Mouse (Mus musculus) CD4-positive, CD25-positive, alpha-beta regulatory T cell (primary cell): ENCODE data around the gene Cstl1. TPM values are rescaled to one million over a fixed set of nuclear protein-coding genes. Genes with fewer than 3 reads are reported as not detected.

Source experiments
- polyA plus RNA-seq: library from polyadenylated mRNA; unstranded; fragments of 100-300 nt; shearing (Covaris generic); gene quantifications from one replicate; pipeline ENCODE4 v1.2.1, GENCODE M21; 2017

The Cstl1 gene
- not detected for polyA plus RNA-seq

GRCm38 (mm10) chr2:148750058-148750457, at the start of gene Cstl1:
TSS of gene Cstl1 (plus strand) at chr2:148750358.

GRCm38 (mm10) chr2:148732327-148733000, 17.7 kb upstream of the Cstl1 start, which contains the start of gene Napb:
TSS of gene Napb (minus strand) at chr2:148732467.

GRCm38 (mm10) chr2:148771397-148771796, 21.2 kb downstream of the Cstl1 start, which contains the start of gene Cst11:
TSS of gene Cst11 (minus strand) at chr2:148771497.

GRCm38 (mm10) chr2:148781709-148782108, 31.6 kb downstream of the Cstl1 start, which contains the start of gene 8030411F24Rik:
TSS of gene 8030411F24Rik (plus strand) at chr2:148782009.

GRCm38 (mm10) chr2:148789142-148789541, 39.0 kb downstream of the Cstl1 start, which contains the start of gene Cst12:
TSS of gene Cst12 (plus strand) at chr2:148789361.

GRCm38 (mm10) chr2:148798485-148798884, 48.3 kb downstream of the Cstl1 start, which contains the start of gene Cst8:
TSS of gene Cst8 (plus strand) at chr2:148798785.

Other genes starting within 250 kb of the Cstl1 start
- 58.2 TPM for gene Nxt1, start 77.8 kb upstream of the Cstl1 start, polyA plus RNA-seq
- gene Gzf1, start 69.3 kb upstream of the Cstl1 start, polyA plus RNA-seq, result 11.7 TPM
- gene Napb, start 17.9 kb upstream of the Cstl1 start, polyA plus RNA-seq, result 1.6 TPM
- not detected for gene Cst11, start 21.1 kb downstream of the Cstl1 start, polyA plus RNA-seq
- gene 8030411F24Rik, start 31.7 kb downstream of the Cstl1 start, polyA plus RNA-seq, result not detected
- not detected for gene Cst12, start 39.0 kb downstream of the Cstl1 start, polyA plus RNA-seq
- not detected for gene Cst8, start 48.4 kb downstream of the Cstl1 start, polyA plus RNA-seq
- gene Cst13, start 69.7 kb downstream of the Cstl1 start, polyA plus RNA-seq, result not detected
- not detected for gene Cst9, start 84.8 kb downstream of the Cstl1 start, polyA plus RNA-seq
- not detected for gene 9230104L09Rik, start 114.7 kb downstream of the Cstl1 start, polyA plus RNA-seq
- gene Cst3, start 125.3 kb downstream of the Cstl1 start, polyA plus RNA-seq, result 140 TPM